Mouse (Mus musculus) retina, postnatal 7 days (tissue): ENCODE data around the gene Nucb2.

Source experiments
- DNase-seq: peaks from one replicate; pipeline ENCODE4 v3.0.0-alpha.2; 2012; ENCODE audit warnings: low read depth, low spot score

Nucb2 gene

DNA sequence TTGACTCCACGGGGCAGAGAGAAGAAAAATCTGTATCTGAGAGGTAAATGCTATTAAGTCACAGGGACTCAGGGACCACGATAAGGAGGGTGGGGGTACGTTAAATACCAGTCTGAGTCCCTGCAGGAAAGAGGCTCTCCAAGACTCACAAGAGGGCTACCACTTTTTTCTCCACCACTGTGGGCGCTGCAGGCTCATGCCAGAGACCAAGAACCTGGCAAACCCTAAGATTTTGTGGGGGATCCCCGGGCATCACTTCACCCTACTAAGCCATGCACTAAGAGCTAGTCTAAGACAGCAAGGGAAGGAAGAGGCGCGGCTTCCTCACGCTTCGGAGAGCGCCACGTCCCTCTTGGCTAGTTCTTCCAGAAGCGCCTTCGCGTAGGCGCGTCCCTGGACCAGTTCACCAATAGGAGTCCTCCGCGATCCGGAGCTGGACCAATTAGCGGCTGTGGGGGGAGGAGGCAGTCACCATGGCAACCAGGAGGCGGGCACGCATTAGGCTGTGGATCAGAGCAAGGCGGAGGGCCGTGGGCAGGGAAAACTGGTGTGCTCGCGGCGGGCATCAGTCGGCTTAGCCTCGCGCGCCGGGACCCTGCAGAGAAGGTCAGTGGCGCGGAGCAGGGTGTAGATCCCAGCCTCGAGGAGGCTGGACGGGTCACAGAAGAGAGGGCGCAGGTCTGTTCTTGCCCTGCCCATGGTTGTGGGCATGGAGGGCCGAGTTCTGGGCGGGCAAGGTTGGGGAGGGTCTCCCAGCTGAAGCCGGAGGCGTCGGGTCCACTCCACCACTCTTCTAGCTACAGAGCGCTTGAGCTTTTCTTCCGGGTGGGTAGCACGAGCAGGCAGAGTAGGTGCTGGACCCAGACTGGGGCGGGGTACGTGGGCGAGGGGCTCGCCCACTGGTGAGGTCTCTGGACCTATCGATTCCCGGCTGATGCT lies at the start of gene Nucb2:
Gene Nucb2 (plus strand): TSS at position 491 of the 939 bp plus-strand sequence.
- peak; percentile 97 for DNase-seq

DNA sequence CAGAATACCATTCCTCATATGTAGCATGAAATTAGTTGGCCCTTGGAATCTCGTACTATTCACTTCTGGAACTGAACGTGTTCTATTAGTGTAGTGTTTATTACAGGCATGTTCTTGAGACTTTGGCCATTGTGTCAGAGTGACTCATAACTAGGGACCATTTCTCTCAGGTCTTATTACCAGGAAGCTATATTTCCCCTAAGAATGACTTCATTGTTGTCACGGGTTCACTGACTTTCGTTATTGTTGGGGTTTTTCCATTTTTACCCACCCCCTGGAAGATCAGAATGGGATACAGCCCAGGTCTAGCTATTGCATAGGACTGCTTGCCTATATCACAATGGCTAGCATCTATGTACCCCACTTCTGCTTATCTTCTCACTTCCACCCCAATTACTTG lies 47.2 kb upstream of the Nucb2 start:
- DNase-seq = no peak

DNA sequence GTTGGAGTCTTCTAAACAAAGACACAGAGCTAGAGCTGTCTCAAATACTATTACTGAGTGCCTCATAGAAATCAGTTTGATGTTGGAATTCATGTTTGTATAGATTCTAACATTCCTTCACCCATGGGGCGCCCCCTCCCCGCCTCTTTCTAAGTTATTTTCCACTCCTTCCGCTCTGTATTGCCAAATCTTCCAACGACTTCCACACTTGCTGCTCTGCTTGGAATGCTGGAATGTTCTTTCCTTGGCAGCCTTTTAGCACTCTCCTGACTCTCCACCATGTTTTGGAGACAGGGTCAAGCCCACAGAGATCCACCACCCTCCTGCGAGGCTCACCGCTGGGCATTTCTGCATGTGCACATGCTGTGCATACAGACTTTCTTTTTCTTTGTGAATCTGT lies 46.8 kb upstream of the Nucb2 start:
- no peak for DNase-seq

DNA sequence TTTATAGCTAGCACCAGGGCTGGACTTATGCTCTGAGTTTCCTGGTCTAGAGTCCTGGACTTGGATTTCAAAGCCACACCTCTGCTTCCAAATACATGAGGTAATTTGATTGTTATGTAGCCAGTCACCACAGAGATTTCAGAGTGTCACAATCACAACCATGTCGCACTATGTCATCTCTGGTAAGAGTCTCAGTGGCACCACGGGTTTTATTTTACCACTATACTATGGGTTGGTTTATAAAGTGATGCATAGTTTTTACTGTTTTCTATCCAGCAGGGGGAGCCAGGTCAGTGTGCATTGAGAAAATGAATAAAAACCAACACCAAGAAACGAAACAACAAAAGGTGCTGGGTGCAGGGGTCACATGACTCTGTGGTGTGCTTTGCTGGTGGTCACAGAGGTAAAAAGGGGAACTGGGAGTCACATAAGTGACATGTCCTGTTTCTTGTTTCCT lies 45.2 kb upstream of the Nucb2 start:
- peak; percentile 9 for DNase-seq

DNA sequence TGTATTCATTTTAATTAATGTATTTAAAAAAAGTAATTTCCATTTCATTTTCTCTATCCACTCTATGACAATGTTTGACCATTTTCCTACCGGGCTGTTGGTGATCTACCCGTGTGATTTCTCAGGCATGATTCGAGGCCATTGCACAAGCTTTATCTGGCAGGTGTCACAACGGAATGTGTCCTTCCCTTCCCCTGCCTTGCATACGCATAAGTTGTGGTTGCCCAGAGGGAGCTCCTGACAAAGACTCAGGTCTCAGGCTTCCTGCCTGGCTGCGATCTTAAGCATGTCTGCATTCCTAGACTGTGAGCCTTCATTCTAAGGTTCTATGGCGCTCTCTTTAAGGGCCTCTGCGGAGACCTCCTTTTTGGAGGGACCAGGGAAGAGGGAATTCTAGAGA lies 42.1 kb upstream of the Nucb2 start:
- DNase-seq = no peak

DNA sequence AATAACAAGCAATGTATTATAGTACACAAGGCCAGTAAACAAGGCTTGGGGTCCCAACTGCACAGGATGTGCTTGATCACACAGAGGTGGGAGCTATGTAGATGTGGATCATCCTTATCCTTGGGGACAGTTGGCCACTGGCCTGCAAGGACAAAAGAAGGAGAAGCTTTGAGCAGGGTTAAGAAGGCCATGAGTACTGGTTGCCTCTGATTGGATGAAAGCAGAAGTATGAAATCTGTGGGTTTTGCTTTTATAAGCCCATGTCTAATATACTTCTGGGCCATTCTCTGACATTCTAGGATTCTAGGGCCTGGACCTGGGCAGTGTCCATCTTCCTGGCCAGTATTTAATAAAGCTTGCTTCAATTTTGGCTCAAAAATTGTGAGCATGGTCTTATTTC lies 28.3 kb upstream of the Nucb2 start:
- DNase-seq = no peak

DNA sequence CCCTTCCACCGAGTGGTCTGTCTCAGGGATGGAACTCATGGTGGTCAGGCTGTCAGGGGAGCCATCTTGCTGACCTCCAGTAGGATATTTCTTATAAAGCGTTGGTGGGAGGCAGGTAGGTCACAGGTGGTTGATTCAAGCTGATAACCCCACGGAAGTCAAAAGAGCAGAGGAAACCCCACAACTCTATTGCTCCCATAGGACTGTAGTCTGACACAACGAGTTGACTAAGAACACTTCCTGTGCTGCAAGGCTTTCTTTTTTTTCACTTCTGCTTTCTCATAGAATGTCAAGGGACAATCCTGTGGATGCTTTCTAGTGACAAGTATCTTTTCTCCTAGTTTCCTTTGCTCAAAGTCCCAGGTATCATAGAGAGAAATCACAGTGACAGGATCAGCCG lies 27.9 kb upstream of the Nucb2 start:
- no peak for DNase-seq

DNA sequence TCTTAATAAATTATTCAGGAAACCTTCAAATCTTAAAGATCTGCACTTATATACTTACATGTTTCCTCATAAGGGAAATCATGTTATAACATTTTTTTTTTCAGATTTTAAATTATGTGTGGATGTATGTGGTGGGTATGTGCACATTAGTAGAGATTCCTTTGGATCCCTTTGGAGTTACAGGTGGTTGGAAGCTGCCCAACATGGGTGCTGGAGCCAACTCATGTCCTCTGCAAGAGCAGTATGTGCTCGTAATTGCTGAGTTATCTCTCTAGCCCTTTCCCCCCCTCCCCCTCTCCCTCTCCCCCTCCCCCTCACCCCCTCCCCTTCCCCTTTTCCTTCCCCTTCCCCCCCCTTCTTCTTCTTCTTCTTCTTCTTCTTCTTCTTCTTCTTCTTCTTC lies 21.1 kb upstream of the Nucb2 start:
- no peak for DNase-seq

DNA sequence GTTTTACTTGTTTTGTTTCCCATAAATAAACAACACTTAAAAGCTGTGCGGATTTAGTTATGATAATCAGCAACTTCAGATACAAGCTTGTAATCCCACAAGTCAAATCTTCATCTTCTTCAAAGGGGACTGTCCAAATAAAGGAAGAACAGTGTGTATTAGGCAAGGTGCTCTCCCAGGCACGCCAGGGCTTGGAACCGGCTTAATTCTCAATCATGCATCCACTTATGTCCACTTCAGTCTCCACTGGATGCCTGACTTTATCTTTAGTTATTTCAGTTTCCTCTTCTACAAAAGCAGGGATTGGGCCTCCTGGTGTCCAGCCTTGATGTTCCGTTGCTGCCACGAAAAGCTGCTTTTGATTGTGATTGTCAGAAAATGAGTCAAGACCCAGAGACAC lies 20.4 kb upstream of the Nucb2 start:
- no peak for DNase-seq

DNA sequence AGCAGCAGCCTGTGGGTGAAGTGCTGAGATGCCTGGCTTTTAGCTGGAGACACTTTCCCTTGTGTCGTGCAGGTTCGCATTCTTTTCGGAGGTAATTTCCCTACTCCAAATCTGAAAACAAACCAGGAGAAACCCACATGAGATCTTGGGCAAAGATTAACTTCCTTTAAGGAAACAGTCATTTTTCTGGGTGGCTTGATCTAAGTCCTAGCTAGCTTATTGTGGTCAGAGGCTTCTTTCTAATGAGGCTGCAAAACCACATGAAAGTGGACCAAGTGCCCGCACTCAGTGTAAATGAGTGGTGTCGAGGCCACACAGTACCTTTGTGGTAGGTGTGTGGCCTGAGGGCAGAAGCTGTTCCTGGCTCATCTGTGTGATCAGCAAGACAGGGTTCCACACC lies 20.0 kb upstream of the Nucb2 start:
- no peak for DNase-seq

DNA sequence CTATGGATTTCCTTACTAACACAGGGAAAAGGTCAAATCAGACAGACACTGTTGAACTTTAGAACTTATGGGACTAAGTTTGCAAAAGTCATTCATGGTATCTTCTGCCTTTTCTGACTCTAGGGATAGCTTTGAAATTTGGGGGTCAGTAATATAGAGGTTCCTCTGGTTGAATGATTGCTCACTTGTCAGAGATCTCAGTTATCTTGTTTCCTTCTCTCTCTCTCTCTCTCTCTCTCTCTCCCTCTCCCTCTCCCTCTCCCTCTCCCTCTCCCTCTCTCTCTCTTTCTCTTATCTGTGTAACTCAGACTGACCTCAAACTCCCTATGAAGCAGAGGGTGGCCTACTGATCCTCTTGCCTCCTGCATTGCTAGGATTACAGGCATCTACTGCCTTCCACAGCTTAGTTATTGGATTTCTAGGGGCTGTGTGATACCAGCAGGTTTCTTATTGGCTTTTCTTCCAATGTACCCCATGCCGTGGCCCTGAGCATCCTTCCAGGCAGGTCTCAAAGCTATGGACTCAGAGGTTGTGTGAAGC lies 19.0 kb upstream of the Nucb2 start:
- DNase-seq = no peak

DNA sequence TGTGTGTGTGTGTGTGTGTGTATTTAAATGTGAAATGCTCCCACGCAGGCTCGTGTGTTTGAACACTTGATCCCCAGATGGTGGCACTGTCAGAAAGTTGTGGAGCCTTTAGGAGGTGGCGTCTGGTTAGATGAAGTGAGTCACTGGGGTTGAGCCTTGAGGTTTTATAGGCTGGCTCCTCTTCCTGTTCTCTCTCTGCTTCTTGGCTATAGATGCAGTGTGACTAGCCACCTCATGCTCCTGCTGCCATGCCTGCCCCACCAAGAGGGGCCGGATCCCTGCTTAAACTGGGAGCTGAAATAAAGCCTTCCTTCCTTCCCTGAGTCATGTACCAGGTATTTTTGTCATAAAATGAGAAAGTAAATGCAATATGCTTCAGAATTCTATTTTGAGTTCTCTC lies 13.1 kb upstream of the Nucb2 start:
- DNase-seq = no peak

DNA sequence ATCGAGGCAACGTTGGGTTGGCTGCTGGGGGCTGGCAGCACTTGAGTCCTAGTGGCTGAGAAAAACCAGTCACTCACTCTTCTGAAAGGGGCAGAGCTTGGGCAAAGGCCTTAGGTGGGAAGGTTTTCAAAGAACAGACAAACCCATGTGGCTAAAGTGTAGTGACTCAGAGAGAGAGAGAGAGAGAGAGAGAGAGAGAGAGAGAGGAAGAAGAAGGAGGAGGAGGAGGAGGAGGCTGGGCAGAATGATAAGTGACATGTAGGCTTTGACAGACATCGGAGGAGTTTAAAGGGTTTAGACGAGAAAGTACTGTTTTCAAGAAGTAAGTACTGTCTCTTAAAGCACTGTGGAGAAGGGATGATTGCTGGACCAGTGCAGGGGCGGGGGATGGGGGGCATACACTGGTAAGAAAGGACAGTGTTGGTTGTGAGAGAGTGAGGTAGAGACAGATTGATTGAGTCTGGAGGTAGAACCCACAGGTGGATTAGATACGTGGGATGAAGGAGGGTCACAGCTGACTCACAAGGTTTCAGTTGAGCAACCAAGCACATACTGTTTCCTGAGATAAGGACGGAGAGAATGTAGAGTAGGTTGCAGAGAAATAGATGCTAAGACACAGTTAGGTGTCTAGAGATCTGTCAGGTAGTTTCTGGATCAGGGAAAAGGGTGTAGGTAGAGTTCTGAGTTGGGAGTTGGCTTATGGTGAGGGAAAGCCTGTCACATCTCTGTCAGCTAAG lies 10.7 kb upstream of the Nucb2 start:
- DNase-seq = no peak

DNA sequence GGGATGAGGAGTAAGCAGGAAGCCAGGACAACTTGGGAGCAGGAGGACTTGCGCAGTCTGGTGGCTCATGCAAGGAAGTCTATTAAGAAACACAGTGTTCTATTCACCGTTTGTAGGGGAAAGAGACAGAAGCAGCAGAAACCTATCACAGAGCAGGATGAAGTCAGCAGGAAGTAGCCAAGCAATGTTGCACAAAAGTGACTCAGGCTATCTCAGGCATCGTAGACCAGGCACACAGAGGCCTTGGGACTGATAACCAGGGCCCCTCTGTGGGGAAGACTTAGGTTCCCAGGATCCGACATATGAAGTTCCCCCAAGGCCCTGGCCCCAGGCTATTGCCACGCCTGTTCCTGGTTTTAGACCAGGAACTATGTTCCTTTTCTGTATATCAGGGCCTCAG lies 9.6 kb upstream of the Nucb2 start:
- DNase-seq = no peak

DNA sequence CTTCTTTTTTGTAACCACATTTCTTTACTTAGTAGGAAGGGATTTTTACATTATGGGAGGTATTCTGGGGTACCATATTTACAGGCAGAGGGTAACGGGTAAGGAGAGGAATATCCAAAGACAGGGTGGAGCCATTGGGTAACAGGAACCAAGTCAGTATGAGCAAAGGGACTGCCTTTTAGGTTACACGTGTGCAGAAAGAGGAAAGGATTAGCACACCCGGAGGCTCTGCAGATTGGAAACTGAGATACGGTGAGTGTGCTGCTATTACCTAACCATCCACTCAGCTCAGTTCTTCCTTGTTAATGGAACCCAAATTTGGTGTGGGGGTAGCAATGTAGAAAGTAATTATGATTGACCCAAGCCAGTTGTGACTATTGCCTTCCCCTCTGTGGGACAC lies 7.4 kb upstream of the Nucb2 start:
- DNase-seq = no peak

DNA sequence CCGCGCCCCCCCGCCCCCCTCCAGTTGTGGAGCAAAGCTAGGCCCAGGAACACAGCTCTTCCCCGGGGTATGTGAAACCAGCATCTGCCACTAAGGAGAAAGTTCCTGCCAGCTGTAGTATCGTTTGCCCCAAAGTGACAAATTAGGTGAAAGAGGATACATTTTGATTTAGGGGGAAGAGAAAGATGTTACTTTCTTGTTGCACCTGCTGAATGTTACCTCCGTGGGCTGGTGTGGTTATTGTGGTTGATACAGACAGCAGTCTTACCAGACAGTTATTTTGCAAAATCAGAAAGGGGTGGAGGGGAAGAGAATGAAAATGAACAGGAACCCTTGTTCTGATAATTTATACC lies 625 bp downstream of the Nucb2 start:
- no peak for DNase-seq

DNA sequence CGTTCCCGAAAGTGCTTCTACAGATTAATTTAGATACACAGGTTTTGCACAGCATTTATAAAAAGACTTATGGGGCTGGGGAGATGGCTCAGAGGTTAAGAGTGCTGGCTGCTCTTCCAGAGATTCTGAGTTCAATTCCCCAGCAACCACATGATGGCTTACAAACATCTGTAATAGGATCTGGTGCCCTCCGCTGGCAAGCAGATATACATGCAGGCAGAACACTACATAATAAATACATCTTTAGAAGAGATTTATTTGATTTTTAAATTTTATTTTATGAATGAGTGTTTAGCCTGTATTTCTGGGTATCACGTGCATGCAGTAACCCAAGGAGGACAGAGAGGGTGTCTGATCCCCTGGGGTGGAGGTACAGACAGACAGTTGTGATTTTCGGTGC lies 9.9 kb downstream of the Nucb2 start:
- no peak for DNase-seq

DNA sequence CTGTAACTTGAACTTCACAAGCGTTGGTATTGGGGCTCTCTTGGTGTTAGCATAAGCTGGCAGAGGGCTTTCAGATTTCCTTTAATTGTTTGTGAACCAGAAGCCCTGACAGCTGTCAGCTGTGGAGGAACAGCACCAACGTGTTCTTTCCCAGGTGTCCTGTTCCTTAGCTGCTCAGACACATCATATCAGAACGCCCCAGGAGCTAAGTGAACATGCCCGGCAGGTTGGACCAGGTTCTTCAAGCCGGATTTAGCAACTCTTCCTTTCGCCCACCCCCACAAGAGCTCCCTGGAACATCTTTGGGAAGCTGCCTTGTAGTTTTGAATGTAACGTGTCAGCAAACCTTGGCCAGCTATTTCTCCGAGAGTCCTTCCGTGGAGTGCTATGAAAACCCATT lies 10.4 kb downstream of the Nucb2 start:
- no peak for DNase-seq

DNA sequence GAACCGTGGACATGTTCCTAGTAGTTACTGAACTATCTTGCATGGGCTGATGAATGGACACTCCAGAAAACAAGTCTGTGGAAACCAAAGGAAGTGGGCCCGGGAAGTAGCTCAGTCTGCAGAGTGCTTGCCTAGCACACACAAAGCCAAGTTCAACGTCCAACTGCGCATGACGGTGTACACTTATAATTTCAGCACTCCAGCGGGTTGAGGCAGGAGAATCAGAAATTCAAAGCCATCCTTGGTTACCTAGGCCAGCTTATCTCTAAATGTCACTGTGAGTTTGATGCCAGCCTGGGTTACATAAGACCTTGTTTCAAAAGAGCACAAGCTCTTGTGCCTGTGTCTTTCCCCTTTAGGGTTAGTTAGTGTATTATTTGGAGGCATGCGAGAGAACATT lies 10.9 kb downstream of the Nucb2 start:
- DNase-seq = no peak

DNA sequence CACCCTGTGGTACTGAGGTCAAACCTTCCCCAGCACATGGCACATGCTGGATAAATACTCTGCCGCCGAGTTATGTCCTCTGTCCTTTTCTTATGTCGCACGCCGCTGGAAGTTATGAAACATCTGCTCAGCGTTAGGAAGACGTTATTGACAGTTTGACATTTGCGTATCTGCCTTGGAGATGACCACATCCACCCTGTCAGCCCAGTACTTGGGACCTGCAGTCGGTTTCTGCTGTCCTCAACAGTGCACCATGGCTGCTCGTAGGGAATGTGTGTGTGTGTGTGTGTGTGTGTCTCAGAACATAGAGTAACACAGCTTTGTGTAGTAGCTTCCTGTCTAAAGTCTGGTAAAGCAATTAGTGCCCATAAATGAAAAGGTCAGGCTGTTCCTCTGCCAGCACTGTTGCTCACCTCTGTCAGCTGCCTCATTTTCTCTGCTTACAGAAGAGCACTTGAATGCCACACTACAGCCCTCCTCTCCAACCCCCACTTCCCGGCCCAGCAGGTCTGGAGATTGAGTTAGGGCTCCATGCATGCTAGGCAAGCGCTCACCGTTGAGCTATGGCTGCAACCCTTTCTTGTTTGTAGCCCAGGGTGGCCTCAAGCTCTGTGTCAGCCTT lies 11.5 kb downstream of the Nucb2 start:
- DNase-seq = no peak

DNA sequence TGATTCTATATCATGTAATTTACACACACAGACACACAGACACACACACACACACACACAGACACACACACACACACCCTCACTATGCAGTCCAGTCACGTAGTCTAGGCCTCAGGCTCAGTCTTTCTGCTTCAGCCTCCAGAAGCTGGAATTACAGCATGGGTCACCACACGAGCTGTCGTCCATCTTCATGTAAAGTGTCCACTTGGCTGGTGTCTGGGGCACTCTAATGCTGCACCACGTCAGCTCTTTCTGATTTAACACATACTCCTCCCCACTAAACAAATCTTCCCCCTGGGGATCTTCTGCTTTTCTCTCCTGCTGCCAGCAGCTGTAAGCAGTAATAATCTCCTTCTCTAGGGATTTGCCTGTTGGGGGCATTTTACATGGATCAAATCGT lies 13.1 kb downstream of the Nucb2 start:
- DNase-seq = peak; percentile 30

DNA sequence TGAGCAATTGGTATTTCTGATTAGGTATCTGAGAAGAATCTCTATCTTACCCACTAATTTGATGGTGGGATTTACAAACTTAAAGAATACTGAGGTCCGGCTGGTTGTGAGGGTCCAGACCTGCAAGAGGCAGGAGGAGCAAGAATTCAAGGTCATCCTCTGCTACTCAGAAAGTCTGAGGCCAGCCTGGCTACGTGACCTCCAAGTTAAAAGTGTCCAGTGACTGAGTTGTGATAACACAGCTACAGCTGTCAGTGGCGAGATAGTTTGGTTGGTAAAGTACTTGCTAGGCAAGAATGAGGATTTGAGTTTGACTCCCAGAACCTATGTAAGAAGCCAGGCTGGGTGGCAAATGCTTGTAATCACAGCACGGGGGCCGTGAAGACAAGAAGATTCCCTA lies 14.0 kb downstream of the Nucb2 start:
- no peak for DNase-seq
